Mouse (Mus musculus) kidney, postnatal 10 days (tissue): Measurements from ENCODE around the gene Gng12.
"Not testable (repeated sequence)": the region's sequence is repeated elsewhere in the genome, so short reads cannot be mapped to it uniquely, and the experiment has no call there.

Experiments
- DNase-seq: peaks from one replicate; pipeline ENCODE4 v3.0.0; 2021; ENCODE audit warnings: mixed read lengths

Gene Gng12

DNA sequence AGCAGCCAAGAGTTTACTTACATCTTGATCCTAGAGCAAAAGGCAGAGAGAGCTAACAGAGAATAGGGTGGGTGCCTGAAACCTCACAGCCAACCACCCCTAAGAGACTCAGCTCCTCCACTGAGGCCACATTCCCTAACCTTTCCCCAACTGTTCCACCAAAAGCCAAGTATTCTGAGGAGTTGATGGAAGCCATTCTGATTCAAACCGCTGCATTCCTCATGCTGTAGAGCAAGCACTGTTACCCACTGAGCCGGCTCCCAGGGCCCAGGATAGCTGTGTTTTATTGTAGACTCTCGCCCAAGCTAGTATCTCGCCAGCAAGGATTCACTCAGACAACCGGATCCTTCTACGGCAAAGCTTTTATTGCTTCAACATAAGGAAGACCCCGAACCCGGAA lies 98.8 kb downstream of the Gng12 start:
- no peak for DNase-seq

DNA sequence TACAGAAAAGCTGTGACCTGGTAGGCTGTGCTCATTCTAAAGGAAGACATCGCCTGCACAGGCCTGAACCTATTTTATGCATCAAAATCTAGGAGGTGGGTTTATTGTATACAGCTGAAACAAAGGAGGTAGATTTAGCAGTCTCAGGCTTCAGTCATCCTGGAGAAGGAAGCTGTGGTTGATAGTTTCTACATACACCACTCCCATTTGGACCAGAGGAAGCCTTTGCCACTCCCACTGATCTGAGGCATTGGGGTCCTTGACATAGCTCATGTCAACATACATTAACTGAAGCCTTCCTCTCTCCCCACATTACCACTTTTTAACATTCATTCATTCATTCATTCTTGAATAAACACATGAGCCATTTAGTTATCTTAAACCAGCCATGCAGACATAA lies 99.6 kb downstream of the Gng12 start:
- DNase-seq = no peak

DNA sequence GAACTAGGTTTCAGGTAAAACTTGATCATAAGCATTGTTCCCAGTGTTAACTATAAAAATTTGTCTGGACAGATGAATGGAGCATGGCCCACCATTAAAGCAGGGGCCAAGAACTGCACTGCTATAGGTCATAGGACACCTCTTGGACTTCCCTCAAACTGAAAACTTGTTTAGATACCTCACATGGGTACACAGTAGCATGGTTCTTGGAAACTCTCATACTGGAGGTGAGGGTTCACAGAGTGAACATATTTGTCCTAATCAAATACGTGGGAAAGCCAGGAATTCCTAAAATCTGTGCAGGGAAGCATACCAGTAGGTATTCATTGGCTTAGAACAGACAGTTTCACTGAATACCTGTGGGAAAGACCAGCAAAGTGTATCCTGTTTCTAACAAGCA lies 100.1 kb downstream of the Gng12 start:
- no peak for DNase-seq

DNA sequence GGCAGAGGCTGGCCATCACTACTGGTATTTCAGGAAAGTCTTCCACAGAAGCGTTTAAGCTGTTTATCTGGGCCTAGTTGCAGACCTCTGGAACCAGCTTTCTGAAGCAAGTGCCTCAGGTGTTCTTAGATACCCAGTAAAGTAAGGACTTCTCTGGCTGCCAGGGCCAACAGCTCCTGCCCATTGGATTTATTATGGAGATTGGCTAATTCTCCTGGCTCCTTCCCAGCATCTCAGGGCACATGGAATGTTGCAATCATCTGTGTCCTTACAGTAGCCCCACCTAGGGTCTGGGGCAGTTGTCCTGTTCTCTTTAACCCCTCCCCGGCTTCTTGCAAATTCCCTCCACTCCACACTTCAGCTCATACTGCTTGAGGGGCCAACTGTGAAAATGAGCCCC lies 102.4 kb downstream of the Gng12 start:
- peak; percentile 44 for DNase-seq

DNA sequence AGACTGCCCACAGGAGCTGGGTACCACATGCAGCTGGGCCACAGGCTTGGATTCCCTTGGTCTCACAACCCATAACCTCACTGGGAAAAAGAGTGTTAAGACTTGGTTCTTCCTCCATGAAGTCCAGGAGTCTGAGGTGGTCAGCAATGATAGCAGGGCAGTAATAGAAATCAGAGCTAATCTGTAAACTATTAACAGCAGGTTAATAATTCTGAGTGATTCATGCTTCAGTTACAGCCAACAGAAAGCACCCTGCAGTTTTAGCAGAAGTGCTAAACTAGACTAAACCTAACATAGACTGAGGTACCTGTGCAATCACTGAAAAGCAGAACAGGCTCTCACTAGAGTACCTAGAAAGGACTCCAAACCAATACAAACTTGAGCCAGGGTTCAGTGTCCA lies 103.6 kb downstream of the Gng12 start:
- no peak for DNase-seq

DNA sequence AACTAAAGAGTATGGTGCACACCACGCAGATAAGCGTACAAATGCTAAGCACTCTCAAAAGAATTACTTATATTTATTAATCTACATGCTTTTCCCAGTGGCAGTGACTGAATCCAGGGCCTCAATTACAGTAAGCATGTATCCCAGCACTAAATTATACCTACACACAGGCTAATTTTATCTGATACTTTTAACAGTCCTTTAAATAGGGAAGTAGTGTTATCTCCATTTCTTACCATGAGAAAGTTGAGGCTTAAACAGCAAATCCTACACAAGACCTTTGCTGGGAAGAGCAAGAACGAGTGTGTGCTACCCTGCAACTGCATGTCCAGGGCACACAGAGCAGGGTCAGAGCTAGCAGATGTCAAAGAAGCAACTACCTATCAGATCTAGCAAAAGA lies 113.7 kb downstream of the Gng12 start:
- DNase-seq = no peak

DNA sequence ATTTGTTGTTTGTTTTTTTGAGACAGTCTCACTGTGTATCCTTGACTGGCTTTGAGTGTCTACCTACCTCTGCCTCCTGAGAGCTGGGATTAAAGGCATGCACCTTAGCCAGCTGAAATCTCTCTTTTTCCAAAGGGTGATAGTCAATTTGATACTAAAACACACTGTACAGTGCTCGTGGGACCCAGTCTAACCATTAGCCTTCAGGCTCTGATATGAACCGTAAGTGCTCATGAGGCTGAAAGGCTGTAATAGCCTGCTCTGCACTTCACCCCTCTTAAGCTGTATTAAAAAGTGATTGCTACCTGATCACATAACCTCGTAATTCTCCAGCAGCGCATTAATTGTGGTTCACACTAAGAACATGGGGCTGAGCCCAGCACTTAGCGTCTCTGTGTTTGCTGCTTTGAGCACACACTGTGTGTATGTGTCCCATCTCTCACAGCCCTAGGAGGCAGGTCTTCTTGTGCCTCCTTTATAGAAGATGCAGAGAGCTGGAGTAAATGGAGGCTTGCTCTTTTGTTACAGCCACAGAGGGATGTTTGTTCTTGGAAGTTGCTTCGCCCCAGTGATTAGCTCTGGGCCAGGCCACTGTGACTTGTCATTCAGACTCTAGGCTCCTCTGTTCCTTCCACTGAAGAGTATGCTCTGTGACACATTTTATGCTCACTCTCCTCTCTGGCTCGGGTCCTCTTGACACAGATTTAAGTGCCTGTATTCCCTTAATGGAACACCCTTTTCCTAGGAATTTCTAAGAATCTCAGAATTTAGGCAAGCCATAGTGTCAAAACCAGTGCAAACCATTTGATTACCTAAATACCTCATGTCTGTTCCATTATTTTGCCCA lies 114.4 kb downstream of the Gng12 start:
- no peak for DNase-seq

DNA sequence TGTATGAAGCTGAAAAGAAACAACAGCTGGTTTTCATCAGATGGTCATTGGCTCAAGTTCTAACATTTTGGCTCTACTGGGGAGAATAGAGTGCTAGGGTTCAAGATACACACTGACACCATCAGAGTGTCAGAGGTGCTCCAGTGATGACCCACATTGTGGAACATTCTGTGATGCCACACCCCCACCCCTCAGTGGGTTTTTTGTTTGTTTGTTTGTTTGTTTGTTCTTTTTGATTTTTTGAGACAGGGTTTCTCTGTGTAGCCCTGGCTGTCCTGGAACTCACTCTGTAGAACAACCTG lies 115.0 kb downstream of the Gng12 start:
- no peak for DNase-seq

DNA sequence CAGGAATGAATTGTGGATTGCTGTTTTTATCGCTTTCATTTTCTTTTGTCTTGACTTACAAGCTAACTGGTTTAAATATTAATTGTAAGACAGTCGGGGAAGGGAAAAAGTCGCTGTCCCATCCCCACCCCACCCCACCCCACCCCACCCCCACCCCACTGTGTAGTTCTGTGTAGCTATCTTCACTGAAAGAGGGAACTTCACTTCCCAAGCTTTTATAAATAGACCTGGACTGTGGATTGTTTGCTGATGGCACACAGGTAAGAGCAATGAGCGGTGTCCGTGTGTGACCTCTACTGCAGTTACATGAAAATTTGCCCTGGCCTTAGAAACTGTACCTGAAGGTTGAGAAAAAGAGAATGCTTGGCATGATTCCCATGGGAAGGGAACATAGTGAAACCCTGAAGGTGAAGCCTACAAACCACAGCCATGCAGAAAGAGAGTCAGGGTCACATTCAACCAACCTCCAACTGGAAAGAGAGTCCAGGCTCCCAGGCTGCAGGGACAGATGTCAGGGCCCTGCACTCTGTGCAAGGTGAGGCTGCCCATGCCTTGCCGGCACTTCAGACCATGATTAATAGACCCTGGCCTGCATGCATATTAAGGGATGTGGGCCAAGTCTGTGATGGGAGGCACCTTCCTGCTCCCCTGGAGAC lies 117.2 kb downstream of the Gng12 start:
- peak; percentile 27 for DNase-seq

DNA sequence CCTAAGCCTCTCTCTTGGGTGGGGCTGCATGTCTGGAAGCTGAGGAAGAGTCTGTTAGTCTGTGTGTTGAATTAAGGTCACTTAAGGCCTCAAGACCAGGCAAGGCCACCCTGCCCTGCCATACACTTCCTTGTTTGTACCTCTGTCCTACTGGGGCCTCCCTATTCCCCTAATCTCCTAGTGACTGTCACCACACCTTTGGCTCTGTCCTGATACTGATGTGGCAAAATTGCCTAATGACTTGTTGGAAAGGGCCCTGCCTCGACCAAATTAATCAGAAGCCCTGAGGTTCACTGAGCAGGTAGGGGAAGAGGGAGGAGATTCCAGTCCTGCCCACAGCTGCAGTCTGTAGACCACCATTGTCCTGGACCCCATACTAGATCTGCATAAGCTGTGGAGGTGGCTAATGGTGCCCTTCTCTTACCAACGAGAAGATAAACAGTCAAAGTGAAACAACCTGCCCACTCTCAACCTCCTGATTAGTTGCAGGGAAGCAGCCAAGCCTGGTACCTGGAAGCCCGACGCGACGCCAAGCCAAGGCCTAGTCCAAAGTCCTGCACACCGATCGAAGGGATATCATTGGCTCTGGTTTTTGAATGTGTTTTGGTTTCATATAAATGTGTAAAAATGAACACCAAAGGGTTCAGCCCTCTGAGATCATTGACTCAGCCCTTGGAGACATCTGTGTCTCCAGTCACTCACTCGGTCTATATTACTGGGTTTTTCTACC lies 117.9 kb downstream of the Gng12 start:
- no peak for DNase-seq

DNA sequence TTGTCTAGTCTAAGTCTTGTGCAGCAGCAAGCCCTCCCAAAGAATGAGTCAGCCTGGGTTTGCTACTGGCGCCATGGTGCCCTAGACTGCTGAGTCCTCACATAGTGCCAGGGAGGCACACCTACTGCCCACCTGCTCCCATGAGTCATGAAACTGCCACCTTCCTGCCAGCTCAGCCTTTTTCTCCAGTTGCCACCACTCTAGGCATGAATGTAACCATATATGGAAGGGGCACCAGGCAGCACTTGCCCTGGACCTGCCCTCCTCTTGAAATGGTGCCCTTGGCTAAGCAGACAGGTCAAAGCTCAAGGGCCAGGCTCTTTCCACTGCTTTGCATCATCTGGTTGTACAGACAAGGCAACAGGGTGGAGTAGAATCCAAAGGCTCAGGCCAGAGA lies 118.5 kb downstream of the Gng12 start:
- DNase-seq = peak; percentile 34

DNA sequence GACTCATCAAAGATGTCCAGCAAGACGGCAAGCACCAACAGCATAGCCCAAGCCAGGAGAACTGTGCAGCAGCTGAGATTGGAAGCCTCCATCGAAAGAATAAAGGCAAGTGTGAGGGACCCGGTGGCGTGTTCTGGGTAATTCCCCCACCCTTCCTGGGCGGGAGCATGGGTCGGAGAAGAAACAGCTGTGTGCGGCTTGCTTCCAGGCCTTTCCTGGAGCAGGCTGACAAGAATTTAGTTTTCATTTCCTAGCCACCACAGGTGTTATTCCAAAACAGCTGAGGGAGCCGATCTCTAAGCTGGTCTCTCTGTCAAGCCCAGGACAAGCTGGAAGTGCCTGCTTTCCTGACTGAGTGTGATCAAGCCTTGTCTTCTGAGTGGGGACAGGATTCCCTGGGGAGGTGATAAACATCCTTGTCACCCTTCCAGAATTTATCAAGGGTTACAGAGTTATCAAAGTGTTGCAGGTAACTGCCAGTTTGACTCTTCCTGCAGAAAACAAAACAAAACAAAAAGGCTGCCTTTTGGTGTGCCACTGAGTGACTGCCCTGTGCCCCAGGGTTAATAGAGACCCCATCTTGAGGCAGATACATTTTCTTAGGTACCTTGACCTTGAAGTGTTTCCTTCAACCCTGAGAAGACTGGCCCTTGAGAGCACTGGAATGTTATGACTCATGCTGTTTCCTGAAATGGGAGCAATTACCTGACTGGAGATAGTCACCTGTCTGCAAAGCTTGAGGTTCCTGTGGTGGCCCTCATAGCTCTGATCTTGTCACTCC lies 119.7 kb downstream of the Gng12 start:
- peak; percentile 64 for DNase-seq

DNA sequence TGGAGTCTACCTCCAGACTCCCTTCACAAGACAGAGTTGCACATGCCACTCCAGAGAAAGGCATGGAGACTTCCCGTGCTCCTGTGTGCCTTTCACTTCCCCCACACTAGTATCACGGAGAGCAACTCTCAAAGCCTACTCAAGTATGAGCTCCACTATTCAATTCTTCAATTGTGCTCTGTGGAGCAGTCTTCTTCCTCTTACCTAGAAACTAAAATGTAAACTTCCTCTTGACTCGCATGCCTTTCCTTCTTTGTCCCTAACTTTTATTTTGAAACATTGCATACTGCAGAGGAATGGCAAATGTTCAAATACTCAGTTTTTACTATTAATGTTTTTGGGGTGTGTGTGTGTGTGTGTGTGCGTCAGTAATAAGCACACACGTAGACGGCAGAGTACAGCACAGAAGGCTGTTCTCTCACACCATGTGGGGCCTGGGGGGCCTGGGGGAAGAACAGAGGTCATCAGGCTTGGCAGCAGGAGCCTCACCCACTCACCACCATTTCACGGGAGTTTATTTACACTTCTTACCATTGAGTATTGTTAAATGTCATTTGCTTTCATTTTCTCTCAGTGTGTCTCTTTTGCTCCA lies 120.4 kb downstream of the Gng12 start:
- no peak for DNase-seq

DNA sequence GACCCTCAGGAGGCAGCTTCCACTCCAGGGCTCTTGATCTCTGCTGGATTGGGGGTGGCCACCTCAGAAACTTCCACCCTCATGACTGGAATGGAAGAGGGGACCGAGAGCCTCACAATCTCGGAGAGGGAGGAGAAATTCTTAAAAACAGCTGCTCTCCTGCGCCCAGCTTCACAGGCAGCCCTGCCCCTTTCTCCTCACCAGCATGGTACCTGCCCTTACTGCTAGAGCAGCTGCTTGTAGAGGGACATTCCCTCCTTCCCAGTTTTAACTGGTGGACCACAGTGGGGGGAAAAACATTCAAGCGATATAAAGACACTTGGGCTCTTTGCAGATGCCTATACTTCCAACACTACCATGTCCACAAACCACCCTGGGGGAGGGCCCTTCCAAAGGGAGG lies 122.2 kb downstream of the Gng12 start:
- DNase-seq = no peak

DNA sequence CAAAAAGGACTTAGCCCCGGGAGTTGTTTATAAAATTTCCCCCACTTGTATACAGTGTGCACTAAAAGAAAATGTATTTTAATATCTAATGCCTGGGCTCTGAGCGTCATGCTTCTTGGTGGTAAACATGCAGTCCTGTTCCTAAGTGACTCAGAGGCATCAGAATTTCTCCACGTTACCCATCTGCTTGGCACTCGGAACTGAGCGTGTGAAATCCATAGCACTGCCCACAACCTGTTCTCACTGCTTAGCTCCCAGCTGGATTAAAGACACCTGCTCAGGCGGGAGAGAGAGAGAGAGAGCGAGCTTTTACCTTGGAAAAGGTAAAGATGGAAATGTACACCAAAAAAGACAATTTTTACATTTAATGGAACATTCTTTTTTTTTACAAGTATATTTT lies 122.8 kb downstream of the Gng12 start:
- not testable (repeated sequence) for DNase-seq

DNA sequence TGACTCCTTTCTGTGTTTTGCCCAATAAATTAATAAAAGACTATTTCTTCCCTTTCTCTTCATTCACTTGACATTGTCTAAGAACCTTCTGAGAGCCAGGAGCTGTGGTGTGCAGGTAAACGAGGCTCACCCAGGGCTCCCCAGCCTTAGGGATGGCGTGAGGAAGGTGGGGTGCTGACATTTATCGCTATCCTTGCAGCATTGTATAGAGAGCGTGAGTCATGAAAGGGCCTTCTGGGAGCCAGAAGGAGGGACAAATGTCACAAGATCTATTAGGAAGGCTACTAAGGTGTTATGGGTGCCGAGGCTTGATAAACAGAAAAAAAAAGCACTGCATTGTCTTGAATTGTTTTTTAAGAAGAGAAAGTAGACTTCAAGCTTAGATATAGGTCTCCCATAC lies 125.1 kb downstream of the Gng12 start:
- no peak for DNase-seq

DNA sequence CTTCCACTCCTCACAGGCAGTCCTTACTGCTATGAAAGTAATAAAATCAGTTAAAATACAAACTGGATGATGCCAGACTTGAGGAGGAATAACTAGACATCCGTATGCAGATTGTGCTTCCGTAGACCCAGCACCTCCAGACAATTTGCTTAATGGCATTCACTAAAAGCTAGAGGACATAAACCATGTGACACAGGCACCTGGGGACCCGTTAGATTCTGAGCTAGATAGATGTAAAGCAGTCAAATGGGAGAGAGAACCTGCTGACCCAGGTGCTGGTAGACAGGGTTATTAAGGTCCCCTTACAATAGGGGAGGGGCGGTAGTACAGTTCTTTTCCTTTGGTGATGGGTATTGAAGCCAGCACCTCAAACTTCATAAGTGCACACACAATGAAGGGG lies 127.5 kb downstream of the Gng12 start:
- no peak for DNase-seq

DNA sequence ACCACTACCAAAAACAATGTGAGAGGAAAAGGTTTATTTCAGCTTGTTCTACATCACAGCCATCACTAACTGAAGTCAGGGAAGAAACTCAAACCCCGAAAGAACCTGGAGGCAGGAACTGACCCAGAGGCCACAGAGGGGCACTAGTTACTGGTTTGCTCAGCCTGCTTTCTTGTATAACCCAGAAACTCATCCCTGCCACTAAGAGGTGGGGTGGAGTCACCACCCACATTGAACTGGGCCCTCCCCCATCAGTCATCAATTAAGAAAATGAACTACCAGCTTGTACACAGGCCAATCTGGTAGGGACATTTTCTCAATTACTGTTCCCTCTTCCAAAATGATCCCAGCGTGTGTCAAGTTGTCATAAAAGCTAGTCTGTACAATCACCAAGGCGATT lies 130.5 kb downstream of the Gng12 start:
- no peak for DNase-seq

DNA sequence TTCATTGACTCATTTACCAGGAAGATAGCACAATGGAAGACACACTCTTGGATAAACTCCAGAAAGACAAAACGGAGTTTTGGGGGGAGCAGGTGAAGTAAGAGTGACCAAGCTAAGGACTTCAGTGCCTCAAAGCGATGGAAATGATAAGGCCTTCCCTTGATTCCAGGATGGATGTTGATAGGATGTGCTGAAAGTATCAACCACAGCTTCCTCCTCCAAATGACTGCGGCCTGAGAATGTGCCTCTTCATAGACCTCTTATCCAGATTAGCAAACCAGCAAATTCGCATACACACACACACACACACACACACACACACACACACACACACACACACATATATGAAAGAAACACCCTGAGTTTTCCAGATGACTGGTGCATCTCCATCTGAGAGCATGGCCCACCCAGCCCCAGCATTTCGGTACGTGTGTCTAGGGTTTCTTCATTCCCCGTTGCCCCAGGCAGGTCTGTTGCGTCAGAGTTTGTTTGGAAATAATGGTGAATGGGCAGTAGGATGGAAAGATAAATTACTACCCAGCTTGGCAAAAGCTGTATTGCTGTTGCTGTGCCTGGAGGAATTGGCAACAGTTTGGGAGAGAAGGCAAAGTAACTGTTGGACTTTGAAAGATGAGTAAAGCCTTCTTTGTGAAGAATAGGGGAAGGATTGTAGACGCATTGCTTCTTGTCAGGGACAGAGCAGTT lies 131.4 kb downstream of the Gng12 start:
- DNase-seq = no peak

DNA sequence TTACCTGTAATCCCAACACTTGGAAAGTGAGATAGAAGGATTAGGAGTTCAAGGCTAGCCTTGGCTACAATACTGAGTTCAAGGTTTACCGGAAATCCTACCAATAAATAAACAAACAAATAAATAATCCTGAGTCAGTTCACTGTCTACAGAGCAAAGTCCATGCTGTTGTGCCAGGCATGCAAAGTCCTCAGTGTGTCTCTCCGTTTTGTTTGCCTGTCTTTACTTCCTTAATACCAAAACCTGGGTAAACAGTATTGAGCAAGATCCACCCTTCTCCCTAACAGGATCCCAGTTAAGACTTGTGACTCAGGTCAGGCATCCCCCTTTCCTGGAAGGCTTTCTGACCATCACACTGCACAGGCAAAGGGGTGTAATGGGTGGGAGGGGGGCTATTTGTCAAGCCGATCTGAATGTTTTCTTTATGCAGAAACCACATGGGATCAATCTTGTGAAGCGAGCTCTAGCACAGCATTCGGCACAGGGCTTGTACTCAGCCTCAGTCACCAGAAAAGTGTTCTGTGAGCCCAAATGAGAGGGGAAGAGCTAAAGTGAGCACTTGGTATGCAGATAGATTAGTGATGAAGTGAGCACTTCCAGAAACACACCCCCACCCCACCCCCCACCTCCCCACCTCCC lies 133.2 kb downstream of the Gng12 start:
- DNase-seq = no peak

DNA sequence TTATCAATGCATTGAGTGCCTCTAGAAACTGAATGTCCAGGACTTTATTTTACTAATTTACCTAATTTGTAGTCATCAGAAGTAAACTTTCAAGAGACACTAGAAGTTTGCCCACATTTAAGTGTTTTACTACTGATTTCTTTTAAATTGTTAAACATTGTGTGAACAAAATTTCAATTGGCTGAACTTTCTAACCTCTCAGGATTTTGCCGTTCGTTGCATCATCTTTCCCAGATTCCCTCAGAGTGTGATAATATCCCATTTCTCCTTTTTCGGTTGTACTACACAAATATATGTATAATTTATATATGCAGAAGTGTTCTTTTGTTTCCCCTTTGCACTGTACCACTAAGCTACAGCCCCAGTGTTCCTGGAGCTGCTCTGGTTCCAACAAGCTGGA lies 133.8 kb downstream of the Gng12 start:
- no peak for DNase-seq

DNA sequence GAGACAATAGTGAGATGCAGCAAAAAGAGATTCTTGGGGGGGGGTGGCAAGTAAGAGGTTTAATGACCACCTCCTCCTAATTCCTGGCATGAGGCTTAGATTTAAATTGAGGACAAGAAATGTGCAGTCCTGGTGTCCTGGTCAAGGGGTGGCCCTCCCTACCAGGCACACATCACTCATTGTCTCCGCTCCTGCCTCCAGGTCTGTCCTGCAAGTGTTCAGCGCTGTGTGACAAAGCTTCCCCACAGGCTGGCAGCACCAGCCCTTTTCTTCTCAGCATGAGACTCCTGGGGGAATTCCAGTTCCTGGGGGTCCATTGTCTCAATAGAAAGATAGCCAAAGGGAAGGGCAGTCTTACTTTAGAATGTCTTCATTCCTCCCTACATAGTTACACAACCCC lies 134.2 kb downstream of the Gng12 start:
- DNase-seq = no peak
